Mouse (Mus musculus): Measurements from ENCODE around the gene Tbc1d22a. TPM values are rescaled to one million over a fixed set of nuclear protein-coding genes. Genes with fewer than 3 reads are reported as not detected.

Gene Tbc1d22a
- polyA plus RNA-seq, 1 experiment from 2014 or later, result 15.3 TPM

DNA sequence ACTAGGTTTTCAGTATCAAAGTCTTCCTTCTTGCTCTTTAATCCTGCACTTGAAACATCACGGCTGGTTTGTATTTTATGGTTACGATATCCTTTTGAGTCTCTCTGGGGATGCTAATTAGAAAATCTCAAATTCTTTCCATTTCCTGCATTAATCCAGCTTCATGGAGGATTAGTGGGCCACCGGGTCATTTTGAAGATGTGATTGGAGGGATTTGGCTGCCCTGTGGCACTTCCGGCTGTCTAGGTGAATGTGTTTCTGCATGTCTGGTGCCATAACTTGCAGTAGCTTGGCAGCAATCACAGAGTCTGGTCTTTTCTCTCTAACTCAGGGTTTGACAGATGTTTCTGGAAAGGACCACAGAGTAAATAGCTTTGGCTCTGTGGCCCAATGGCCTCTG, 305.9 kb downstream of the Tbc1d22a start:
- TF ChIP-seq CTCF (IDR thresholded peaks at IDR 0.05; ENCODE audit: low read depth), result no peak
- H3K27me3 ChIP-seq (replicated peaks; ENCODE audit: control insufficient read depth, insufficient read depth, low read length), result no peaks in the 10 kb centered on the region
- ATAC-seq, result no peak
- no peak overlapping the region for H3K4me2 ChIP-seq (replicated peaks; ENCODE audit: low read depth)
- H3K27ac ChIP-seq (ENCODE audit: low read depth, low read length), result no peak overlapping the region
- no peak overlapping the region for H3K9ac ChIP-seq (ENCODE audit: low read depth, low read length)
- WGBS, result 84% methylated on average over 4 of the region's 4 CpGs
- no peak overlapping the region for H3K4me3 ChIP-seq (ENCODE audit: low read depth, low read length)
- H3K9me3 ChIP-seq (ENCODE audit: control insufficient read depth), result no peaks in the 10 kb centered on the region
- no peaks in the 10 kb centered on the region for H3K36me3 ChIP-seq (ENCODE audit: control insufficient read depth, insufficient read depth)
- no peaks in the 10 kb centered on the region for H3K4me1 ChIP-seq (replicated peaks; ENCODE audit: control insufficient read depth, insufficient read depth, low read length)

DNA sequence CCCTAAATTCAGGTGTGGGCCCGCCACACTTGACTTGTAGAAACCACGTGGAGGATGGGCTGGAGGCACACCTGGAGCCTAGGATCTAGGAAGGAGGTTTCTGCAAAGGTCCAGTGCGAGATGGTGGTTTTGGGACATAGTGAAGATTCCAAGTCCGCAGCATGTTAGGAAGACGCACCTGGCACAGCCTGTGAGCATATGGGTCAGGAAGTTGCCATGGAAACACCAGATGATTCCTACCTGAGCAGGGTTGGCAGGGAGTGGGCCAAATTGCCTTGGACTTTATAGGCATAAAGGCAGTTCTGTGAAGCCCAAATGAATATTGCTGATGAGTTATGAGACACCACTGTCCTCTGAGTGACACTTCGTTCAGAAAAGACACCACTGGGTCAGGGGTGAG, 321.1 kb downstream of the Tbc1d22a start:
- Histone ChIP-seq H3K9me3 (ENCODE audit: control insufficient read depth) (no peaks in the 10 kb centered on the region), H3K27me3 (replicated peaks; ENCODE audit: control insufficient read depth, insufficient read depth, low read length) (no peaks in the 10 kb centered on the region), H3K36me3 (ENCODE audit: control insufficient read depth, insufficient read depth) (no peaks in the 10 kb centered on the region), H3K4me2 (replicated peaks; ENCODE audit: low read depth) (no peak overlapping the region), H3K4me1 (replicated peaks; ENCODE audit: control insufficient read depth, insufficient read depth, low read length) (no peaks in the 10 kb centered on the region), H3K4me3 (ENCODE audit: low read depth, low read length) (no peak overlapping the region), H3K27ac (ENCODE audit: low read depth, low read length) (no peak overlapping the region), H3K9ac (ENCODE audit: low read depth, low read length) (no peak overlapping the region)
- 81% methylated on average over 6 of the region's 6 CpGs for WGBS
- TF ChIP-seq CTCF (IDR thresholded peaks at IDR 0.05; ENCODE audit: low read depth), result no peak
- ATAC-seq, result no peak

- Histone ChIP-seq H3K4me3 (ENCODE audit: low read depth, low read length) (no peak overlapping the region), H3K27me3 (replicated peaks; ENCODE audit: control insufficient read depth, insufficient read depth, low read length) (no peaks in the 10 kb centered on the region), H3K9me3 (ENCODE audit: control insufficient read depth) (no peaks in the 10 kb centered on the region), H3K27ac (ENCODE audit: low read depth, low read length) (no peak overlapping the region), H3K9ac (ENCODE audit: low read depth, low read length) (no peak overlapping the region), H3K4me1 (replicated peaks; ENCODE audit: control insufficient read depth, insufficient read depth, low read length) (no peaks in the 10 kb centered on the region), H3K4me2 (replicated peaks; ENCODE audit: low read depth) (no peak overlapping the region), H3K36me3 (ENCODE audit: control insufficient read depth, insufficient read depth) (no peaks in the 10 kb centered on the region)
- WGBS, result 66% methylated on average over 3 of the region's 3 CpGs
- no peak for TF ChIP-seq CTCF (IDR thresholded peaks at IDR 0.05; ENCODE audit: low read depth)
- no peak for ATAC-seq
Measured at GRCm38 (mm10) chr15:86542371-86542770, 328.1 kb downstream of the Tbc1d22a start.

DNA sequence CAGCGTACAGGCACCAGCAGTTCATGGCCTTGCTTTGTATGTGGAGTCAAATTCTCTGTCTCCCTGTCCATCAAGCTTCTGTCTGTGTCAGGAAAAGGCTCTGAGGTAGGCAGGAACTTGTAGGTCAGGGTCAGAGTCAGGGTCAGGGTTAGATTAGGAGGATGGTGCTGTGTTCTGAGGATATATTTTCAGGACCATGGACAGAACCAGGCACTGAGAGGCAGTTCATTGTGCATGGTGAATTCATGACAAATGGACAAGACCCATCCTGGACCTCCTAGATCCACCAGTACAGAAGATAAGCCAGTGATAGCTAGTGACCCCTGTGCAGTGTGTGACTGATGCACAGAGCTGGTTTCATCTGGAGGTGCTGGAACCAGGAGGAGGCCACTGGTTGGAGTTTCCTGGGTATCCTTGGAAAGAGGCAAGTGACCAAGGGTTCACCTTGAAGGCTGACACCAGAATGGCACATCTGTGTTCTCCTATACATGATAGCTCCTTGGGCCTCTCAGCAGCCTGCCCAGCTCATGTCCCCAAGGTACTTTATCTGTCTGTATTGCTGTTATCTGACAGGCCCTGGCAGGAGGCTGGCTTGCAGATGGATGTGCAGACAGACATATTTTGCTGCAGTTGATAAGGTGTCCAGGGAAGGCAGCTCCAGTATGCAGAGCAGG, 330.0 kb downstream of the Tbc1d22a start:
- 76% methylated on average over 1 of the region's 1 CpGs for WGBS
- H3K36me3 ChIP-seq (ENCODE audit: control insufficient read depth, insufficient read depth), result no peaks in the 10 kb centered on the region
- no peak overlapping the region for H3K4me3 ChIP-seq (ENCODE audit: low read depth, low read length)
- no peak overlapping the region for H3K27ac ChIP-seq (ENCODE audit: low read depth, low read length)
- H3K9ac ChIP-seq (ENCODE audit: low read depth, low read length), result no peak overlapping the region
- ATAC-seq, result no peak
- no peak overlapping the region for H3K4me2 ChIP-seq (replicated peaks; ENCODE audit: low read depth)
- H3K4me1 ChIP-seq (replicated peaks; ENCODE audit: control insufficient read depth, insufficient read depth, low read length), result no peaks in the 10 kb centered on the region
- no peak for TF ChIP-seq CTCF (IDR thresholded peaks at IDR 0.05; ENCODE audit: low read depth)
- H3K27me3 ChIP-seq (replicated peaks; ENCODE audit: control insufficient read depth, insufficient read depth, low read length), result no peaks in the 10 kb centered on the region
- no peaks in the 10 kb centered on the region for H3K9me3 ChIP-seq (ENCODE audit: control insufficient read depth)

Other genes starting within 250 kb of the Tbc1d22a start
- 0.33 and 0.39 TPM in 2 replicates for gene Celsr1, start 180.7 kb upstream of the Tbc1d22a start, polyA plus RNA-seq (2015; fragmentation: Nextera tagmentation; extraction: Ambion mirVana)
- 5.6 and 6.4 TPM in 2 replicates for gene Gramd4, start 156.8 kb upstream of the Tbc1d22a start, polyA plus RNA-seq (2015; fragmentation: Nextera tagmentation; extraction: Ambion mirVana)
- 4.1 and 4.2 TPM in 2 replicates for gene Cerk, start 28.3 kb upstream of the Tbc1d22a start, polyA plus RNA-seq (2015; fragmentation: Nextera tagmentation; extraction: Ambion mirVana)

Measured in intestine, postnatal 0 days (tissue).